Mouse (Mus musculus): ENCODE measurements around the gene Tm7sf3.

- TF ChIP-seq CTCF (IDR thresholded peaks at IDR 0.05; ENCODE audit: low read depth) (no peak), EP300 (IDR thresholded peaks at IDR 0.05; ENCODE audit: low read depth) (no peak)
Observed at GRCm38 (mm10) chr6:146633629-146634014, 9.0 kb downstream of the Tm7sf3 start.
